Mouse (Mus musculus) heart, embryonic 13.5 days (tissue): Measurements from ENCODE around the gene Olfr368. TPM values are rescaled to one million over a fixed set of nuclear protein-coding genes. Genes with fewer than 3 reads are reported as not detected.

Source experiments
- polyA plus RNA-seq: library from polyadenylated mRNA; unstranded; fragments of >200 nt; fragmentation: Nextera tagmentation; extraction: Ambion mirVana; gene quantifications from 2 replicates; pipeline ENCODE4 v1.2.1, GENCODE M21; 2015

Gene Olfr368
- polyA plus RNA-seq, 1 experiment from 2014 or later = not detected

Other genes starting within 250 kb of the Olfr368 start
- gene Olfr361, start 237.2 kb upstream of the Olfr368 start, polyA plus RNA-seq = not detected in 2 replicates
- gene Olfr362, start 208.6 kb upstream of the Olfr368 start, polyA plus RNA-seq = not detected in 2 replicates
- not detected in 2 replicates for gene Olfr364-ps1, start 187.2 kb upstream of the Olfr368 start, polyA plus RNA-seq
- gene Olfr365, start 138.3 kb upstream of the Olfr368 start, polyA plus RNA-seq = not detected in 2 replicates
- gene Olfr366, start 114.9 kb upstream of the Olfr368 start, polyA plus RNA-seq = not detected in 2 replicates
- gene Pdcl, start 32.8 kb downstream of the Olfr368 start, polyA plus RNA-seq = 29.7 and 33.4 TPM in 2 replicates
- gene Rc3h2, start 96.4 kb downstream of the Olfr368 start, polyA plus RNA-seq = 9.0 and 9.6 TPM in 2 replicates
- gene Zbtb26, start 116.6 kb downstream of the Olfr368 start, polyA plus RNA-seq = 3.9 and 4.3 TPM in 2 replicates
- gene Zbtb6, start 116.7 kb downstream of the Olfr368 start, polyA plus RNA-seq = 3.9 and 4.0 TPM in 2 replicates
- gene Rabgap1, start 116.8 kb downstream of the Olfr368 start, polyA plus RNA-seq = 25.8 and 26.1 TPM in 2 replicates
- gene Gpr21, start 189.8 kb downstream of the Olfr368 start, polyA plus RNA-seq = 0.64 and 0.78 TPM in 2 replicates